Mouse (Mus musculus) bone marrow, adult 2 months (tissue): Measurements from ENCODE around the gene Chadl.
"Not testable (repeated sequence)": the region's sequence is repeated elsewhere in the genome, so short reads cannot be mapped to it uniquely, and the experiment has no call there.

Source experiments
- CTCF ChIP-seq: fragments of 200-500 bp; IDR thresholded peaks from 2 replicates; pipeline ENCODE4 v1.5.1; 2011; ENCODE audit warnings: low read length, control low read depth; ENCODE audit not compliant: control insufficient read depth, insufficient read depth
- POLR2A ChIP-seq: fragments of 200-500 bp; IDR thresholded peaks from 2 replicates; pipeline ENCODE4 v1.6.1; 2011; ENCODE audit warnings: low read depth, mild to moderate bottlenecking, control low read depth, low read length, borderline replicate concordance; ENCODE audit not compliant: control insufficient read depth

GRCm38 (mm10) chr15:81701350-81701749 lies 4.3 kb upstream of the Chadl start:
- not testable (repeated sequence) for TF ChIP-seq POLR2A, CTCF
